Mouse (Mus musculus): ENCODE results near the gene Gm20388. TPM values are rescaled to one million over a fixed set of nuclear protein-coding genes. Genes with fewer than 3 reads are reported as not detected.

Gm20388 gene
- polyA plus RNA-seq, 1 experiment = 10.6 TPM

GRCm38 (mm10) chr8:121074108-121074847, 1163.6 kb downstream of the Gm20388 start:
- TF ChIP-seq CTCF (IDR thresholded peaks at IDR 0.05; ENCODE audit: control insufficient read depth, insufficient read depth, low read length) (no peak), POLR2A (IDR thresholded peaks at IDR 0.05; ENCODE audit: borderline replicate concordance, control insufficient read depth, low read depth, low read length) (no peak)
- 10% methylated on average over 15 of the region's 15 CpGs for WGBS

GRCm38 (mm10) chr8:121074848-121075145, 1164.2 kb downstream of the Gm20388 start:
- TF ChIP-seq POLR2A (IDR thresholded peaks at IDR 0.05; ENCODE audit: borderline replicate concordance, control insufficient read depth, low read depth, low read length) = no peak
- no peak for TF ChIP-seq CTCF (IDR thresholded peaks at IDR 0.05; ENCODE audit: control insufficient read depth, insufficient read depth, low read length)
- no peaks in the 10 kb centered on the region for H3K4me1 ChIP-seq (ENCODE audit: control insufficient read depth, insufficient read depth, low read length)
- H3K27ac ChIP-seq (ENCODE audit: control insufficient read depth, insufficient read depth, low read depth, low read length, poor library complexity) = no peak overlapping the region
- no peak overlapping the region for H3K4me3 ChIP-seq (replicated peaks; ENCODE audit: control insufficient read depth, low read depth, low read length)
- 6% methylated on average over 10 of the region's 10 CpGs for WGBS

More at GRCm38 (mm10) chr8:121074108-121074847, 1163.6 kb downstream of the Gm20388 start:
- Histone ChIP-seq H3K4me1 (ENCODE audit: control insufficient read depth, insufficient read depth, low read length) (no peaks in the 10 kb centered on the region), H3K27ac (ENCODE audit: control insufficient read depth, insufficient read depth, low read depth, low read length, poor library complexity) (no peak overlapping the region), H3K4me3 (replicated peaks; ENCODE audit: control insufficient read depth, low read depth, low read length) (no peak overlapping the region)

- TF ChIP-seq POLR2A (IDR thresholded peaks at IDR 0.05; ENCODE audit: borderline replicate concordance, control insufficient read depth, low read depth, low read length) = no peak
- no peak for TF ChIP-seq CTCF (IDR thresholded peaks at IDR 0.05; ENCODE audit: control insufficient read depth, insufficient read depth, low read length)
- Histone ChIP-seq H3K27ac (ENCODE audit: control insufficient read depth, insufficient read depth, low read depth, low read length, poor library complexity) (no peak overlapping the region), H3K4me3 (replicated peaks; ENCODE audit: control insufficient read depth, low read depth, low read length) (no peak overlapping the region), H3K4me1 (ENCODE audit: control insufficient read depth, insufficient read depth, low read length) (no peaks in the 10 kb centered on the region)
- 10% methylated on average over 13 of the region's 13 CpGs for whole genome bisulfite sequencing
These were observed 1165.3 kb downstream of the Gm20388 start for GRCm38 (mm10) chr8:121075936-121076335.

GRCm38 (mm10) chr8:121076555-121076954, 1165.9 kb downstream of the Gm20388 start:
- H3K27ac ChIP-seq (ENCODE audit: control insufficient read depth, insufficient read depth, low read depth, low read length, poor library complexity) = no peak overlapping the region
- no peaks in the 10 kb centered on the region for H3K4me1 ChIP-seq (ENCODE audit: control insufficient read depth, insufficient read depth, low read length)
- TF ChIP-seq POLR2A (IDR thresholded peaks at IDR 0.05; ENCODE audit: borderline replicate concordance, control insufficient read depth, low read depth, low read length) = no peak
- no peak for TF ChIP-seq CTCF (IDR thresholded peaks at IDR 0.05; ENCODE audit: control insufficient read depth, insufficient read depth, low read length)
- no peak overlapping the region for H3K4me3 ChIP-seq (replicated peaks; ENCODE audit: control insufficient read depth, low read depth, low read length)
- WGBS = 32% methylated on average over 7 of the region's 7 CpGs

- WGBS = 17% methylated on average over 14 of the region's 14 CpGs
- no peaks in the 10 kb centered on the region for H3K4me1 ChIP-seq (ENCODE audit: control insufficient read depth, insufficient read depth, low read length)
- H3K4me3 ChIP-seq (replicated peaks; ENCODE audit: control insufficient read depth, low read depth, low read length) = no peak overlapping the region
- TF ChIP-seq CTCF (IDR thresholded peaks at IDR 0.05; ENCODE audit: control insufficient read depth, insufficient read depth, low read length) (no peak), POLR2A (IDR thresholded peaks at IDR 0.05; ENCODE audit: borderline replicate concordance, control insufficient read depth, low read depth, low read length) (no peak)
- no peak overlapping the region for H3K27ac ChIP-seq (ENCODE audit: control insufficient read depth, insufficient read depth, low read depth, low read length, poor library complexity)
These were observed 1168.1 kb downstream of the Gm20388 start for GRCm38 (mm10) chr8:121078721-121079120.

GRCm38 (mm10) chr8:121079201-121079600, 1168.6 kb downstream of the Gm20388 start:
- H3K27ac ChIP-seq (ENCODE audit: control insufficient read depth, insufficient read depth, low read depth, low read length, poor library complexity) = no peak overlapping the region
- TF ChIP-seq CTCF (IDR thresholded peaks at IDR 0.05; ENCODE audit: control insufficient read depth, insufficient read depth, low read length) = no peak
- TF ChIP-seq POLR2A (IDR thresholded peaks at IDR 0.05; ENCODE audit: borderline replicate concordance, control insufficient read depth, low read depth, low read length) = no peak
- H3K4me1 ChIP-seq (ENCODE audit: control insufficient read depth, insufficient read depth, low read length) = no peaks in the 10 kb centered on the region
- H3K4me3 ChIP-seq (replicated peaks; ENCODE audit: control insufficient read depth, low read depth, low read length) = no peak overlapping the region
- WGBS = 11% methylated on average over 7 of the region's 7 CpGs

- Histone ChIP-seq H3K4me3 (replicated peaks; ENCODE audit: control insufficient read depth, low read depth, low read length) (no peak overlapping the region), H3K27ac (ENCODE audit: control insufficient read depth, insufficient read depth, low read depth, low read length, poor library complexity) (no peak overlapping the region), H3K4me1 (ENCODE audit: control insufficient read depth, insufficient read depth, low read length) (no peaks in the 10 kb centered on the region)
- WGBS = 24% methylated on average over 12 of the region's 12 CpGs
- no peak for TF ChIP-seq POLR2A (IDR thresholded peaks at IDR 0.05; ENCODE audit: borderline replicate concordance, control insufficient read depth, low read depth, low read length)
- no peak for TF ChIP-seq CTCF (IDR thresholded peaks at IDR 0.05; ENCODE audit: control insufficient read depth, insufficient read depth, low read length)
These were observed 1169.3 kb downstream of the Gm20388 start for GRCm38 (mm10) chr8:121079944-121080343.

GRCm38 (mm10) chr8:121080361-121081090, 1169.9 kb downstream of the Gm20388 start:
- no peak overlapping the region for H3K4me3 ChIP-seq (replicated peaks; ENCODE audit: control insufficient read depth, low read depth, low read length)
- WGBS = 4% methylated on average over 49 of the region's 49 CpGs
- TF ChIP-seq POLR2A (IDR thresholded peaks at IDR 0.05; ENCODE audit: borderline replicate concordance, control insufficient read depth, low read depth, low read length) = no peak
- no peak for TF ChIP-seq CTCF (IDR thresholded peaks at IDR 0.05; ENCODE audit: control insufficient read depth, insufficient read depth, low read length)

More at GRCm38 (mm10) chr8:121080361-121081090, 1169.9 kb downstream of the Gm20388 start:
- Histone ChIP-seq H3K27ac (ENCODE audit: control insufficient read depth, insufficient read depth, low read depth, low read length, poor library complexity) (no peak overlapping the region; the same call in 1 of the 2 replicates), H3K4me1 (ENCODE audit: control insufficient read depth, insufficient read depth, low read length) (no peaks in the 10 kb centered on the region)

All from bone marrow, adult 2 months (tissue).